In genomic region chr6:73221189-73221957, GRCm38 (mm10) we compare ENCODE assay signal across 8 mouse cellular contexts. TPM values are rescaled to one million over a fixed set of nuclear protein-coding genes. Genes with fewer than 3 reads are reported as not detected.
DNase-seq lines count a peak whose midpoint lies in the region; ATAC-seq and TF ChIP-seq lines count a peak whose summit lies in the region.

Gene Dnah6 (minus strand): TSS chr6:73221651.

- no peak for TF ChIP-seq POLR2A in thymus, adult 2 months (IDR thresholded peaks at IDR 0.05; ENCODE audit: control insufficient read depth, extremely low read depth, insufficient read depth, low read length, poor library complexity)

- H3K4me1 ChIP-seq in hindbrain, embryonic 11.5 days (replicated peaks; ENCODE audit: control insufficient read depth, insufficient read depth, low read length), result no peaks in the 10 kb centered on the region
- H3K4me1 ChIP-seq in lung, embryonic 16.5 days (replicated peaks; ENCODE audit: control insufficient read depth, insufficient read depth, low read length), result peaks cover 5% of the 10 kb centered on the region; the same call in 1 of the 2 replicates
- H3K4me1 ChIP-seq in thymus, adult 2 months (replicated peaks; ENCODE audit: control insufficient read depth, insufficient read depth, low read length), result peaks cover 5% of the 10 kb centered on the region; the same call in 1 of the 2 replicates

- peak within 1 kb of the TSS; percentile 42 for H3K4me2 ChIP-seq in hindbrain, embryonic 11.5 days (replicated peaks; ENCODE audit: low read depth, low read length)
- peak within 1 kb of the TSS; percentile 52 for H3K4me2 ChIP-seq in lung, embryonic 16.5 days (ENCODE audit: low read depth, low read length)

- no peaks in the 10 kb centered on the region for H3K36me3 ChIP-seq in hindbrain, embryonic 11.5 days (ENCODE audit: control insufficient read depth, insufficient read depth, low read length)
- no peaks in the 10 kb centered on the region for H3K36me3 ChIP-seq in lung, embryonic 16.5 days (ENCODE audit: control insufficient read depth, insufficient read depth, low read length)
- no peaks in the 10 kb centered on the region for H3K36me3 ChIP-seq in thymus, adult 2 months (ENCODE audit: control insufficient read depth, insufficient read depth, low read length)

- TF ChIP-seq CTCF in thymus, adult 2 months (IDR thresholded peaks at IDR 0.05; ENCODE audit: borderline replicate concordance, control insufficient read depth, extremely low read depth, insufficient read depth, low read length, poor library complexity), result no peak

- WGBS in hindbrain, embryonic 11.5 days, result 32% methylated on average over 25 of the region's 25 CpGs
- WGBS in lung, embryonic 16.5 days, result 29% methylated on average over 25 of the region's 25 CpGs
- 54% methylated on average over 25 of the region's 25 CpGs for WGBS in thymus, adult 2 months

- H3K27ac ChIP-seq in hindbrain, embryonic 11.5 days (ENCODE audit: low read depth, low read length), result no peak within 1 kb of the TSS
- H3K27ac ChIP-seq in lung, embryonic 16.5 days (ENCODE audit: low read length), result peak within 1 kb of the TSS; percentile 67
- no peak within 1 kb of the TSS for H3K27ac ChIP-seq in thymus, adult 2 months (ENCODE audit: control insufficient read depth, insufficient read depth, low read length)

- no peaks in the 10 kb centered on the region for H3K9me3 ChIP-seq in hindbrain, embryonic 11.5 days (ENCODE audit: control insufficient read depth, low read length)
- H3K9me3 ChIP-seq in lung, embryonic 16.5 days (ENCODE audit: control insufficient read depth, low read length), result no peaks in the 10 kb centered on the region

- peak within 1 kb of the TSS; percentile 15; the same call in 1 of the 2 replicates for H3K9ac ChIP-seq in hindbrain, embryonic 11.5 days (ENCODE audit: low read depth, low read length)
- H3K9ac ChIP-seq in lung, embryonic 16.5 days (ENCODE audit: low read length), result peak within 1 kb of the TSS; percentile 27; the same call in 1 of the 2 replicates

- peak; percentile 70 for DNase-seq in MEL-GATA-1-ER (ENCODE audit: extremely low read depth, low read depth)
- DNase-seq in cerebellum, adult 8-10 months, result peak; percentile 86
- peak; percentile 93 to 94 for DNase-seq in frontal cortex, adult 2 months (ENCODE audit: extremely low spot score in 1 of 2, low spot score in 1 of 2)
- DNase-seq in hindbrain, embryonic 11.5 days (ENCODE audit: low spot score), result peak; percentile 87
- DNase-seq in layer of hippocampus, adult 9-11 months, result peak; percentile 95
- DNase-seq in ovary, adult 18-20 months (ENCODE audit: low spot score), result peak; percentile 91
- peak; percentile 60 for DNase-seq in thymus, adult 2 months

- peak; percentile 100 for ATAC-seq in hindbrain, embryonic 11.5 days (ENCODE audit: low FRiP score)
- ATAC-seq in lung, embryonic 16.5 days (ENCODE audit: low read depth), result peak; percentile 96

- H3K27me3 ChIP-seq in hindbrain, embryonic 11.5 days (ENCODE audit: control insufficient read depth, insufficient read depth, low read length), result no peaks in the 10 kb centered on the region
- H3K27me3 ChIP-seq in lung, embryonic 16.5 days (ENCODE audit: control insufficient read depth, insufficient read depth, low read depth, low read length), result no peaks in the 10 kb centered on the region
- no peaks in the 10 kb centered on the region for H3K27me3 ChIP-seq in thymus, adult 2 months (ENCODE audit: control insufficient read depth, insufficient read depth, low read length)

- H3K4me3 ChIP-seq in hindbrain, embryonic 11.5 days (ENCODE audit: low read depth, low read length), result peak within 1 kb of the TSS; percentile 30
- H3K4me3 ChIP-seq in lung, embryonic 16.5 days (ENCODE audit: low read length), result peak within 1 kb of the TSS; percentile 34
- no peak within 1 kb of the TSS; the same call in 1 of the 2 replicates for H3K4me3 ChIP-seq in thymus, adult 2 months (ENCODE audit: control insufficient read depth, insufficient read depth, low read length)

RNA-seq across cellular contexts. Expression of gene Dnah6, which starts in this region (rescaled TPM):
- 0.11 and 0.12 TPM in 2 replicates for polyA plus RNA-seq in frontal cortex, adult 2 months (2012; rRNA removed)
- 0.42 and 0.71 TPM in 2 replicates for polyA plus RNA-seq in hindbrain, embryonic 11.5 days (2014; fragmentation: Nextera tagmentation; extraction: Ambion mirVana)
- polyA plus RNA-seq in lung, embryonic 16.5 days (2015; fragmentation: Nextera tagmentation; extraction: Ambion mirVana), result 0.54 and 0.78 TPM in 2 replicates
- polyA plus RNA-seq in thymus, adult 2 months (2012; rRNA removed), result 0.09 and 0.11 TPM in 2 replicates

Comparison
In these comparisons a context has a peak if more than half of its experiments do, and no peak if none do; other contexts are left out.
1. Peak in DNase-seq in frontal cortex, adult 2 months; RNA of the gene not detected or under 1 TPM.
2. Peak in DNase-seq, ATAC-seq, H3K4me3 ChIP-seq, H3K9ac ChIP-seq and H3K4me2 ChIP-seq in hindbrain, embryonic 11.5 days; RNA of the gene not detected or under 1 TPM.
3. Peak in ATAC-seq, H3K4me3 ChIP-seq, H3K27ac ChIP-seq, H3K9ac ChIP-seq and H3K4me2 ChIP-seq in lung, embryonic 16.5 days; RNA of the gene not detected or under 1 TPM.
4. Peak in DNase-seq in thymus, adult 2 months; RNA of the gene not detected or under 1 TPM.